Mouse (Mus musculus): Measurements from ENCODE around the gene Gpr182. TPM values are rescaled to one million over a fixed set of nuclear protein-coding genes. Genes with fewer than 3 reads are reported as not detected.

The Gpr182 gene
- total and polyA plus RNA-seq, 3 experiments, result 0.13 TPM; not detected in 2

DNA sequence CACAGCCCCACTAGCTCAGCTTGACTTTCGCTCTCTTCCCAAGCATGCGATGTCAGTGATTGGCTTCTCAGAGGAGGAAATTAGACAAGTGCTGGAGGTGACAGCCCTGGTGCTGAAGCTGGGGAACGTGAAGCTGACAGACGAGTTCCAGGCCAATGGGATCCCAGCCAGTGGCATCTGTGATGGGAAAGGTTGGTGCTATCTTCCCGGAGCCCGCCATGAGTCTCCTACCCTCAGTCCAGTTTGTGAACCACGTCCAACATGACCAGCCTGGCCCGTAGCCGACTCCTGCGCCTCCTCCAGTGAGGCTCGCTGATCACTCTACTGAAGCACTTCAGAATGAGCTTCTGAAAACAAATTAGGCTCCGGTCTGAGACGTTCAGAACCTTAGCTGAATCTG, 41.2 kb downstream of the Gpr182 start:
- no peaks in the 10 kb centered on the region for H3K9me3 ChIP-seq (replicated peaks; ENCODE audit: low read length)
- no peaks in the 10 kb centered on the region for H3K27me3 ChIP-seq (replicated peaks)
- TF ChIP-seq USF1 (IDR thresholded peaks at IDR 0.05; ENCODE audit: low read depth, low read length) (no peak), JUND (conservative IDR thresholded peaks at IDR 0.05; ENCODE audit: low read depth, low read length) (no peak), EP300 (IDR thresholded peaks at IDR 0.05; ENCODE audit: low read length) (no peak), ZNF384 (IDR thresholded peaks at IDR 0.05; ENCODE audit: low read depth, low read length) (no peak), MEF2A (IDR thresholded peaks at IDR 0.05; ENCODE audit: borderline replicate concordance, low read depth, low read length) (no peak), ZKSCAN1 (IDR thresholded peaks at IDR 0.05; ENCODE audit: borderline replicate concordance, low read depth, low read length) (no peak), BHLHE40 (IDR thresholded peaks at IDR 0.05; ENCODE audit: low read depth, low read length) (no peak), CHD1 (IDR thresholded peaks at IDR 0.05; ENCODE audit: low read depth, low read length) (no peak), ETS1 (conservative IDR thresholded peaks at IDR 0.05; ENCODE audit: low read depth, low read length) (no peak), NRF1 (IDR thresholded peaks at IDR 0.05; ENCODE audit: low read depth, low read length) (no peak), TCF12 (IDR thresholded peaks at IDR 0.05; ENCODE audit: low read depth, low read length) (no peak)
- H3K4me1 ChIP-seq (ENCODE audit: control insufficient read depth in 1 of 2, insufficient read depth in 2 of 2), result peaks cover 0 to 3% of the 10 kb centered on the region in 2 experiments; a peak in 1 of 4 replicates
- H3K36me3 ChIP-seq (replicated peaks in 1 of 2; ENCODE audit: control insufficient read depth in 1 of 2, insufficient read depth in 1 of 2, low read length in 1 of 2), result no peaks in the 10 kb centered on the region
- DNase-seq (ENCODE audit: extremely low read depth), result no peak
- H3K27ac ChIP-seq (ENCODE audit: insufficient read depth, low read depth), result no peak overlapping the region
- dilution Hi-C loops (cut with MboI; ENCODE audit: extremely low pct_ligation_motif_present, extremely low pct_unique_long_range_greater_than_20kb, low sequenced_read_pairs) (no loop called here), in situ Hi-C loops (cut with MboI; ENCODE audit: low pct_ligation_motif_present, low pct_unique_long_range_greater_than_20kb, low sequenced_read_pairs) (no loop called here)
- no peaks in the 10 kb centered on the region for H3K79me2 ChIP-seq (replicated peaks; ENCODE audit: control insufficient read depth, extremely low read depth, insufficient read depth, poor library complexity, severe bottlenecking)
- no peak overlapping the region for H3K4me2 ChIP-seq (ENCODE audit: insufficient read depth, low read depth, poor library complexity, severe bottlenecking)
- no peak overlapping the region for H3K4me3 ChIP-seq (replicated peaks in 1 of 3; ENCODE audit: low read depth in 2 of 3, low read length in 2 of 3, poor library complexity in 1 of 3)
- H3K9ac ChIP-seq (ENCODE audit: insufficient read depth, low read depth), result no peak overlapping the region

GRCm38 (mm10) chr10:127708850-127709370, 42.6 kb downstream of the Gpr182 start:
- in situ Hi-C loops (cut with MboI; ENCODE audit: low pct_ligation_motif_present, low pct_unique_long_range_greater_than_20kb, low sequenced_read_pairs), result no loop called here

DNA sequence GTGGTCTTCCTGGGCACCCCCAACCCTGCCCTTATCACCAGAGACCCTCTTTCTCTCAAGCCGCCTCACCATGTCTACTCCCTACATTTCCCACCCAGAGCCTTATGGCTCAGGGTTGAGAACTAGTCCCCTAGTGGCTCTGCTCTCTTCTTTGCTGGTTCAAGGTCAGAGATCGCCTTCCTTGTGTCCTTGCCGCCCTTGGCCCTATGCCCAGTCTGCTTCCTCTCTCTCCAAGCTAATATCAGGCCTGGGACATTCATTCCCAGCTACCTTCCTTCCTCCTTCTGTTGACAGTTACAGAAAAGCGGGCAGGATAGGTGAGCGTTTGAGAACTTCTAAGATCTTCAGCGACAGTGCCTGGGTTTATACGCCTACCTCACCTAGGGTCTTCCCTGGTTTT, 43.8 kb downstream of the Gpr182 start:
- no peaks in the 10 kb centered on the region for H3K79me2 ChIP-seq (replicated peaks; ENCODE audit: control insufficient read depth, extremely low read depth, insufficient read depth, poor library complexity, severe bottlenecking)
- no peak overlapping the region for H3K27ac ChIP-seq (ENCODE audit: insufficient read depth, low read depth)
- no peaks in the 10 kb centered on the region for H3K27me3 ChIP-seq (replicated peaks)
- dilution Hi-C loops (cut with MboI; ENCODE audit: extremely low pct_ligation_motif_present, extremely low pct_unique_long_range_greater_than_20kb, low sequenced_read_pairs) (no loop called here), in situ Hi-C loops (cut with MboI; ENCODE audit: low pct_ligation_motif_present, low pct_unique_long_range_greater_than_20kb, low sequenced_read_pairs) (no loop called here)
- H3K4me2 ChIP-seq (ENCODE audit: insufficient read depth, low read depth, poor library complexity, severe bottlenecking), result no peak overlapping the region
- H3K4me1 ChIP-seq (ENCODE audit: control insufficient read depth in 1 of 2, insufficient read depth in 2 of 2), result peaks cover 0 to 5% of the 10 kb centered on the region in 2 experiments; a peak in 1 of 4 replicates
- no peaks in the 10 kb centered on the region for H3K9me3 ChIP-seq (replicated peaks; ENCODE audit: low read length)
- H3K9ac ChIP-seq (ENCODE audit: insufficient read depth, low read depth), result no peak overlapping the region
- H3K4me3 ChIP-seq (replicated peaks in 1 of 3; ENCODE audit: low read depth in 2 of 3, low read length in 2 of 3, poor library complexity in 1 of 3), result no peak overlapping the region
- no peaks in the 10 kb centered on the region for H3K36me3 ChIP-seq (replicated peaks in 1 of 2; ENCODE audit: control insufficient read depth in 1 of 2, insufficient read depth in 1 of 2, low read length in 1 of 2)
- no peak for DNase-seq (ENCODE audit: extremely low read depth)
- TF ChIP-seq PAX5 (IDR thresholded peaks at IDR 0.05; ENCODE audit: low read length) (no peak), CHD1 (IDR thresholded peaks at IDR 0.05; ENCODE audit: low read depth, low read length) (no peak), UBTF (IDR thresholded peaks at IDR 0.05; ENCODE audit: low read depth, low read length) (no peak), E2F4 (IDR thresholded peaks at IDR 0.05; ENCODE audit: insufficient replicate concordance, low read depth, low read length) (no peak), CTCF (conservative IDR thresholded peaks at IDR 0.05 in 1 of 2, IDR thresholded peaks at IDR 0.05 in 1 of 2; ENCODE audit: low read depth in 2 of 2, low read length in 2 of 2) (no peak), USF1 (IDR thresholded peaks at IDR 0.05; ENCODE audit: low read depth, low read length) (no peak), JUN (IDR thresholded peaks at IDR 0.05; ENCODE audit: insufficient read depth, low read depth, low read length) (no peak), MXI1 (IDR thresholded peaks at IDR 0.05; ENCODE audit: low read depth, low read length) (no peak), TBP (conservative IDR thresholded peaks at IDR 0.05; ENCODE audit: low read depth, low read length) (no peak), POLR2A (IDR thresholded peaks at IDR 0.05; ENCODE audit: low read depth, low read length) (no peak), MEF2A (IDR thresholded peaks at IDR 0.05; ENCODE audit: borderline replicate concordance, low read depth, low read length) (no peak), ZC3H11A (IDR thresholded peaks at IDR 0.05; ENCODE audit: low read depth, low read length) (no peak), TCF12 (IDR thresholded peaks at IDR 0.05; ENCODE audit: low read depth, low read length) (no peak), POLR2AphosphoS2 (IDR thresholded peaks at IDR 0.05; ENCODE audit: low read depth, low read length) (no peak), EP300 (IDR thresholded peaks at IDR 0.05; ENCODE audit: low read length) (no peak), MYC (IDR thresholded peaks at IDR 0.05; ENCODE audit: low read depth, low read length) (no peak)

More at GRCm38 (mm10) chr10:127708850-127709370, 42.6 kb downstream of the Gpr182 start:
- no peak overlapping the region for H3K27ac ChIP-seq (ENCODE audit: insufficient read depth, low read depth)
- H3K9ac ChIP-seq (ENCODE audit: insufficient read depth, low read depth), result no peak overlapping the region
- H3K4me2 ChIP-seq (ENCODE audit: insufficient read depth, low read depth, poor library complexity, severe bottlenecking), result no peak overlapping the region
- no peaks in the 10 kb centered on the region for H3K9me3 ChIP-seq (replicated peaks; ENCODE audit: low read length)
- no peak for DNase-seq (ENCODE audit: extremely low read depth)
- H3K79me2 ChIP-seq (replicated peaks; ENCODE audit: control insufficient read depth, extremely low read depth, insufficient read depth, poor library complexity, severe bottlenecking), result no peaks in the 10 kb centered on the region
- no peaks in the 10 kb centered on the region for H3K27me3 ChIP-seq (replicated peaks)
- no peak for TF ChIP-seq UBTF (IDR thresholded peaks at IDR 0.05; ENCODE audit: low read depth, low read length)
- dilution Hi-C loops (cut with MboI; ENCODE audit: extremely low pct_ligation_motif_present, extremely low pct_unique_long_range_greater_than_20kb, low sequenced_read_pairs), result no loop called here
- H3K4me3 ChIP-seq (replicated peaks in 1 of 3; ENCODE audit: low read depth in 2 of 3, low read length in 2 of 3, poor library complexity in 1 of 3), result no peak overlapping the region
- peaks cover 0 to 3% of the 10 kb centered on the region in 2 experiments; a peak in 1 of 4 replicates for H3K4me1 ChIP-seq (ENCODE audit: control insufficient read depth in 1 of 2, insufficient read depth in 2 of 2)
- no peaks in the 10 kb centered on the region for H3K36me3 ChIP-seq (replicated peaks in 1 of 2; ENCODE audit: control insufficient read depth in 1 of 2, insufficient read depth in 1 of 2, low read length in 1 of 2)
